Mouse (Mus musculus) hindbrain, embryonic 13.5 days (tissue): ENCODE data around the gene Efhc1. TPM values are rescaled to one million over a fixed set of nuclear protein-coding genes. Genes with fewer than 3 reads are reported as not detected.

Experiments used
- ATAC-seq: fragments of 200-750 bp; cut with Nextera tagmentation; 2 replicates; pipeline ENCODE4 v1.8.0; 2017; ENCODE audit warnings: moderate TSS enrichment; ENCODE audit not compliant: low FRiP score
- H3K27ac ChIP-seq: fragments of 300-500 bp; sonication (generic); 2 replicates; pipeline ENCODE4 v1.5.1; 2015; ENCODE audit warnings: inconsistent platforms, mild to moderate bottlenecking, moderate library complexity
- H3K27me3 ChIP-seq: fragments of 300-500 bp; sonication (generic); 2 replicates; pipeline ENCODE4 v1.6.1; 2015; ENCODE audit warnings: mild to moderate bottlenecking, inconsistent platforms
- H3K36me3 ChIP-seq: fragments of 300-500 bp; sonication (generic); 2 replicates; pipeline ENCODE4 v1.6.1; 2015; ENCODE audit warnings: mild to moderate bottlenecking, inconsistent platforms
- H3K4me1 ChIP-seq: fragments of 300-500 bp; sonication (generic); replicated peaks from 2 replicates; pipeline ENCODE4 v1.6.1; 2015; ENCODE audit warnings: inconsistent platforms
- H3K4me2 ChIP-seq: fragments of 300-500 bp; sonication (generic); 2 replicates; pipeline ENCODE4 v1.6.1; 2015; ENCODE audit warnings: inconsistent platforms, mild to moderate bottlenecking, moderate library complexity
- H3K4me3 ChIP-seq: fragments of 300-500 bp; sonication (generic); 2 replicates; pipeline ENCODE4 v1.5.1; 2015; ENCODE audit warnings: mild to moderate bottlenecking, inconsistent platforms
- H3K9ac ChIP-seq: fragments of 300-500 bp; sonication (generic); 2 replicates; pipeline ENCODE4 v1.6.1; 2015; ENCODE audit warnings: mild to moderate bottlenecking, inconsistent platforms
- H3K9me3 ChIP-seq: fragments of 300-500 bp; sonication (generic); 2 replicates; pipeline ENCODE4 v1.6.1; 2016; ENCODE audit warnings: inconsistent platforms
- WGBS: fragments of 180-500 bp; shearing (Covaris S2); methylation state at CpG from one replicate; pipeline ENCODE4 v1.1.7; 2015; 5-methylcytosine and 5-hydroxymethylcytosine counted together
- polyA plus RNA-seq: library from polyadenylated mRNA; unstranded; fragments of >200 nt; fragmentation: Nextera tagmentation; extraction: Ambion mirVana; gene quantifications from 2 replicates; pipeline ENCODE4 v1.2.1, GENCODE M21; 2015

The Efhc1 gene
- 2.6 and 3.5 TPM in 2 replicates for polyA plus RNA-seq

DNA sequence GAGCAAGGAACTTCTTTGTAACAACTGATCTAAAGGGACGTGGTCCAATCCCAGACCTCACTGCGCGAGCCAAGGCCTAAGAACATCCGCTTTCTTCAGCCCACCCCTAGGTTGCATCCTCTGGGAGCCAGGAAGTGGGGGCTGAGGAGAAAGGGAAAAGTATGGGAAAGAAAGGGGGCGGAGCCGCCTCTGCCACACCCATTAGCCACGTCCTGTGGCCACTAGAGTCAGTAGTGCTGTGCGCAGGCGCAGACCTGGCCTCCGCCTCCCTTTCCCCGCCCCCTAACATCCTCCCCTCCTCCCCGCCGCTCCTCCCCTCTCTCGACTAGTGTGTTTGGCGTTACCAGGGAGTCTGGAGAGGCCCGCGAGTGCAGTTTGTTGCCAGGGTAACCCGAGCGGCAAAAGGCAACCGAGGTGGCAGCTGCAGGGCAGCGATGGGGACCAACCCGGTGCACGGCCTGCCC, at the start of gene Efhc1:
Gene Efhc1 (plus strand): TSS at position 327 of the 464 bp plus-strand sequence.
- Histone ChIP-seq H3K9ac (peak within 1 kb of the TSS; percentile 79), H3K9me3 (no peaks in the 10 kb centered on the region), H3K4me2 (peak within 1 kb of the TSS; percentile 72), H3K4me1 (peaks cover 13% of the 10 kb centered on the region), H3K27ac (peak within 1 kb of the TSS; percentile 91), H3K27me3 (no peaks in the 10 kb centered on the region), H3K36me3 (no peaks in the 10 kb centered on the region), H3K4me3 (peak within 1 kb of the TSS; percentile 55)
- peak; percentile 99 for ATAC-seq
- WGBS, result under 1% methylated on average over 23 of the region's 23 CpGs

DNA sequence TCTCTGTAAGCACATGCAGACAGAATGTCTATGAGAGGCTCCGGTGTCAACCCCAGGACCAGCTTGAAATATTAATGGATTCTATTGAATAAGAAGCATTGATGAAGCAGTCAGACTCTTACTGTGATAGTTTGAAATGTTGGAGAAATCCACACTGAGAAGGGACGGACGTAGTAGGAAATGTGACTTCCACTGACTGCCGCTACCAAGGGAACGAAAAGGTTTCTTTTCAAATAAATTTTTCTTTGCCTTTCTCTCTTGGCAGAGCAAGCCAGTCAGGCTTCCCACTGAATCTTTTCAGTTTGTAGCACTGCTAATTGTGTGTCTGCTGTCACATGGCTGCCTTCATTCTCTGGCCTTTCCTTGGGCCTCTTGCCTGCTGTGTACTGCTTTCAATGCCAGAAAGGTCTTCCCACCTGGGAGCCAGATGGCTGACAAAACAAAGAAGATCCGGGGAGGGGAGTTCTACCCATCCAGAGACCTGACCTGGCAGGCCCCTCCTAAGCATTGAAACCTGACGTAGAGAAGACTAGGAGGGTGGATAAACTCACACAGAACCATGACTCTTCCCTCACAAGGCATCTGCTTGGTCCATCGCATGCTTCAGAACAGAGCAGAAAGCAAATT, 45.8 kb upstream of the Efhc1 start:
- Histone ChIP-seq H3K4me1 (peaks cover 28% of the 10 kb centered on the region), H3K4me3 (no peak overlapping the region), H3K36me3 (no peaks in the 10 kb centered on the region), H3K9me3 (no peaks in the 10 kb centered on the region), H3K4me2 (no peak overlapping the region), H3K9ac (no peak overlapping the region), H3K27ac (peak overlapping the region; percentile 81), H3K27me3 (no peaks in the 10 kb centered on the region)
- ATAC-seq, result peak; percentile 85
- 38% methylated on average over 8 of the region's 8 CpGs for WGBS

DNA sequence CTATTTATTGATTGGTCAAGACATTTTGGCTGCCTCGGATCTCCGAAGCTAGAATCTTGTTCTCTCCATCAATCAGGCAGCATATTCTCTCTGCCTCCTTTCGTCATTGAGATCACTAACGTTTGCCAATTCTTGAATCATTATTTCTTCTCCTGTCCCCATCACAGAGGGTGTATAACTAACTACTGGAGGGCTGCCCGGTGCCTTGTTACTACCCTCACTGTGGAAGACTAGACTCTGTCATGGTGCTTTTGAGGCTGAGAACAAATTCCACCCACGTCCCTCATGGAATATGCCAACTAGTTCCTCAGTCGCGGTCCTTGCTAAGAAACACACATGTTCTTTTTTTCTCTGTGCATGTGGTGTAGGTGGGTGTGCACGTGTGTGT, 45.3 kb upstream of the Efhc1 start:
- Histone ChIP-seq H3K36me3 (no peaks in the 10 kb centered on the region), H3K4me2 (no peak overlapping the region), H3K4me3 (no peak overlapping the region), H3K27me3 (no peaks in the 10 kb centered on the region), H3K4me1 (peaks cover 28% of the 10 kb centered on the region), H3K27ac (peak overlapping the region; percentile 78), H3K9ac (no peak overlapping the region), H3K9me3 (no peaks in the 10 kb centered on the region)
- ATAC-seq, result peak; percentile 74
- 73% methylated on average over 9 of the region's 9 CpGs for WGBS

DNA sequence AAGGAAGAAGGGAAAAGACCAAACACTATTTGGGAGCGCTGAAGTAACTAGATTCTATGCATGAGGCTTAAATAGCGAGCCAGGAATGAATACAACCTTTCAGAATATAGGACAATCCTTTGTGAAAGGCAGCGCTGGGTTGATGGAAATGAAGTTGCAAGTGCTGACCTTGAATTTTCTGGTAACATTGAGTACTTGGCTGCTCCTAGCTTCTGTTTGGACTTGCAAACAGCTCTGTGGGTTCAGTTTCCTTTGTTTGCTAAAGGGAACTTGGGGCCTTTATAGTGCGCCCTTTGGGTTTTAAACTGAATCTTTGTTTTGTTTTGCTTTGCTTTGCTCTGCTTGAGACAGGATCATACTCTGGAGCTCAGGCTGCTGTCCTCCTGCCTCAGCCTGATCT, 42.9 kb upstream of the Efhc1 start:
- no peaks in the 10 kb centered on the region for H3K9me3 ChIP-seq
- peaks cover 37% of the 10 kb centered on the region for H3K4me1 ChIP-seq
- H3K27ac ChIP-seq, result peak overlapping the region; percentile 49
- H3K4me3 ChIP-seq, result no peak overlapping the region
- H3K4me2 ChIP-seq, result no peak overlapping the region
- no peak overlapping the region for H3K9ac ChIP-seq
- ATAC-seq, result no peak
- no peaks in the 10 kb centered on the region for H3K36me3 ChIP-seq
- 24% methylated on average over 4 of the region's 4 CpGs for WGBS
- no peaks in the 10 kb centered on the region for H3K27me3 ChIP-seq

DNA sequence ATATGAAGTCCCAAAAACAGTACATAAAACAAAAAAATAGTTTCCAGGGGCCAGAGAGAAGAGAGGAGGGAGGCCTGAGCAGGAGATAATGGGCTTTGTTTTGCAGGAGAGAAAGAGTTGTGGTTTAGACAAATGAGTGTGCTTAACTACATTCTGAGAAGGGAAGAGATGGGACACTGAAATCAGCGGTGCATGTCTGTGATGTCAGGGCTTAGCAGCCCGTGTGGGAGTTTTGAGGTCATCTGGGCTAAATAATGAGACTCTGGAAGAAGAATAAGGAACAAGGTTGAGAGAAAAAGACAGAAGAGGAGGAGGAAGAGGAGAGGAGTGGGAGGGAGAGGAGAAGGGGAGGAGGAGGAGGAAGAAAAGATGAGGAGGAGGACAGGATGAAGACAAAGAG, 39.3 kb upstream of the Efhc1 start:
- peak overlapping the region; percentile 48; the same call in 1 of the 2 replicates for H3K27ac ChIP-seq
- 5% methylated on average over 2 of the region's 2 CpGs for WGBS
- H3K9ac ChIP-seq, result 0 out of 2 replicates have a peak overlapping the region, but pooled peaks have one; percentile 39

DNA sequence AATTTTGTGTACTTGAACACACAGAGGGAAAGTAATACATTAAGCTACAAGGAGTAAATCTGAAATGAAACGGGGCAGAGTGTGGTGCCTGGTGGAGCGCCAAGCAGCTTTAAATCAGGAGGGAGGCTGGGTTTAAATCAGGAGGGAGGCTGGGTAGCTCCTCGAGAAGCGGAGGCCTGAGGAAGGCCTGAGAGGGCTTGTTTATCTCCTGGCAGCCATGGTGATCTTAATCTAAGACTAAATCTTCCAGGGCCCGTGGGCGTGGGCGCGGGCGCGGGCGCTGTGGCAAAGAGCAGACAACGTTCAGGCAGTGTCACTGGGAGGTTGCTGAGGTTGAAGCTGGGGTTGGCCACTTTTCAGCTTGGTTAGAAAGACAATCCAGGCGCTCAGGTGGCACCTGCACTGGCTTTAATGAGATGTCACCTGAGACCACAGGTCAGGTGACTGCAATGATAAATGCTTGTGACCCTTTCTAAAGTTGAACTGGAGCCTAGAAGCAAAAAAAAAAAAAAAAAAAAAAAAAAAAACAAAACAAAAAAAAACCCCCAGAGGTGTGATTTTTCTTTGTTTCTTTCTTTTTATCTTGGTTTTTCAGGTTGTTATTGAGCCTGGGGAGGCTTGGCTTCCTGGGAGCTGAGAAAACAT, 38.8 kb upstream of the Efhc1 start:
- WGBS, result 59% methylated on average over 13 of the region's 13 CpGs

More for the DNA sequence above, 39.3 kb upstream of the Efhc1 start:
- Histone ChIP-seq H3K4me3 (no peak overlapping the region), H3K4me1 (peaks cover 28% of the 10 kb centered on the region), H3K27me3 (no peaks in the 10 kb centered on the region), H3K9me3 (no peaks in the 10 kb centered on the region), H3K4me2 (no peak overlapping the region), H3K36me3 (no peaks in the 10 kb centered on the region)
- no peak for ATAC-seq

DNA sequence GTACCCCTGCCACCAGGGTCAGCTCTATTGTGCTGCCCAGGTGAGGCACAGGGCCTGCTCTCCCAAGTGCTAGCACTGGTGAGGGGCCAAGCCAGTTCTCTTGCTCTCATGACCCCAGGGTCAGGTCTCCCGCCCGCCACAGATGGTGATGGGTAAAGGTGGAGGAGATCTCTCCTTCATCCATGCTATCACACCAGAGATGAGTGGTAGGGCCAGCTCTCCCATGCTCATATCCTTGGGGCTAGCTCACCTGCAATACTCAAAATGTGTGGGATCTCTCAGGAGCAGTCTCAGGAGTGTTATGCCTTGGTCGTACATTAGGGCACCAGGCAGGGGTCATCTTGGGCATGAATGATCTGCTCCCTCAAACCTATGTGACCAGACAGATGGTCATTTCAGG, 36.7 kb upstream of the Efhc1 start:
- ATAC-seq, result peak; percentile 26; the same call in 1 of the 2 replicates
- no peak overlapping the region for H3K9ac ChIP-seq

More for the DNA sequence above, 38.8 kb upstream of the Efhc1 start:
- no peaks in the 10 kb centered on the region for H3K9me3 ChIP-seq
- ATAC-seq, result no peak
- no peaks in the 10 kb centered on the region for H3K27me3 ChIP-seq
- peak overlapping the region; percentile 48; the same call in 1 of the 2 replicates for H3K27ac ChIP-seq
- H3K4me2 ChIP-seq, result no peak overlapping the region
- H3K36me3 ChIP-seq, result no peaks in the 10 kb centered on the region
- peak overlapping the region; percentile 39; the same call in 1 of the 2 replicates for H3K9ac ChIP-seq
- no peak overlapping the region for H3K4me3 ChIP-seq
- peaks cover 25% of the 10 kb centered on the region for H3K4me1 ChIP-seq

DNA sequence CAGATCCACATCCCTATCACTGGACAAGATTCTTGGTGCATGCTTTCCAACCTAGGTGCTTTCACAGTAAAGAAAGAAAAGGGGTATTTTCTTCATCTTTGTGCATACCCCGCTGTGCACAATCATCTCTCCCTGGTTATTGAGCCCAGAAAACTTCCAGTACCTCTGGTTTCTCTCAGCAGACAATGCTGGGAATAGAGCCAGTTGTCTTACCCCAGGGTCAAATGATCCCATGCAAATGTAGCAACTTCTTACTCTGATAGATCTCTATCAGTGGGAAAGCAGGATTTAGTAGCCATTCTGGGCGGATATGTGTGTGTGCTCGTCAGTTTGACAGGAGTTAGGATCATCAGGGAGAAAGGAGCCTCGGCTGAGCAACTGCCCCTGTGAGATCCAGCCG, 35.8 kb upstream of the Efhc1 start:
- 77% methylated on average over 5 of the region's 5 CpGs for WGBS
- Histone ChIP-seq H3K9me3 (no peaks in the 10 kb centered on the region), H3K4me3 (no peak overlapping the region), H3K27me3 (no peaks in the 10 kb centered on the region), H3K36me3 (no peaks in the 10 kb centered on the region), H3K9ac (no peak overlapping the region), H3K4me2 (no peak overlapping the region), H3K4me1 (peaks cover 18% of the 10 kb centered on the region), H3K27ac (no peak overlapping the region)
- no peak for ATAC-seq

More for the DNA sequence above, 36.7 kb upstream of the Efhc1 start:
- Histone ChIP-seq H3K27ac (no peak overlapping the region), H3K36me3 (no peaks in the 10 kb centered on the region), H3K4me1 (peaks cover 17% of the 10 kb centered on the region), H3K4me3 (no peak overlapping the region), H3K9me3 (no peaks in the 10 kb centered on the region), H3K27me3 (no peaks in the 10 kb centered on the region), H3K4me2 (no peak overlapping the region)
- WGBS, result 96% methylated on average over 3 of the region's 3 CpGs

DNA sequence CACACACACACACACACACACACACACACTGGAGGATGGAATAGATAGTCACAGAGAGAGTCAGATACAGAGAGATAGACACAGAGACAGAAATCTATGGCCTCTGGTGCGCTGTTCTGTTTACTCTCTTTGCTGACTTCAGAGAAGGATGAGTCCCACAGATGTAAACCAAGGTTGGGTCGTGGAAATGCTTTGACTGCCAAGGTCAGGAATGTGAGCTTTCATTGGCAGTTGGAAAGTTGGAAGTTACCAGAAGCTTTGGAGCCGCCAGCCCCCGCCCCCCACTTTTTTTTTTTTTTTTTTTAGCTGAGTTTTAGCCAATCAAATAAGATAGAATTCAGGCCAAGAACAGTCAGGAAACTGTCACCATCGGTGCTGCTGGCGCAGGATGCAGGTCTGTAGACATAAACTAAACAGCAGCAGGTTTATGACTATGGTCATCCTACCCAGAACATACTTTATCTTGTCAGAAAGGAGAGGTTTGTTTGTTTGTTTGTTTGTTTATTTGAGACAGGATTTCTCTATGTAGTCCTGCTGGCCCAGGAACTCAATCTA, 33.9 kb upstream of the Efhc1 start:
- Histone ChIP-seq H3K9me3 (no peaks in the 10 kb centered on the region), H3K27ac (no peak overlapping the region), H3K36me3 (no peaks in the 10 kb centered on the region), H3K4me3 (no peak overlapping the region), H3K9ac (no peak overlapping the region), H3K4me1 (peaks cover 18% of the 10 kb centered on the region), H3K4me2 (no peak overlapping the region), H3K27me3 (no peaks in the 10 kb centered on the region)
- 91% methylated on average over 6 of the region's 6 CpGs for WGBS
- no peak for ATAC-seq

DNA sequence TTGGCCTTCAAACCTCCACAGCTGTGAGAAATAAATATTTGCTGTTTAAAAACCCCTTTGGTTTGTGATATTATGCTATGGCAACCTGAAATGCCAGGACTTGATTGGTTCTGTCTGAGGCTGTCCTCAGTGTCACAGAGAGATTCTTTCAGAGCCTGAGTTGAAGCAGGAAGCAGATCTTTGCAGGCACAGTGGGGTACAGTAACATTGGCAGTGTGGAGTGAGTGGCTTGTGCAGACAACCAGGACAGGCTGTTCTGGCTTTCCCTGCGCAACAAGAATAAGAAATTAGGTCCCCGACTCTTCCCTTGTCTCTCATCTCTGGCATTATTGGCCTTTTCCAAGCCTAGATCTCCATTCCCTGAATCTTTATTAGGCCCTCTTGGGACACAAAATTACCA, 31.7 kb upstream of the Efhc1 start:
- H3K27me3 ChIP-seq, result no peaks in the 10 kb centered on the region
- 87% methylated on average over 2 of the region's 2 CpGs for WGBS
- no peak overlapping the region for H3K4me3 ChIP-seq
- peaks cover 23% of the 10 kb centered on the region for H3K4me1 ChIP-seq
- no peak overlapping the region for H3K27ac ChIP-seq
- H3K9me3 ChIP-seq, result no peaks in the 10 kb centered on the region
- no peak overlapping the region for H3K9ac ChIP-seq
- H3K36me3 ChIP-seq, result no peaks in the 10 kb centered on the region
- no peak overlapping the region for H3K4me2 ChIP-seq
- no peak for ATAC-seq

DNA sequence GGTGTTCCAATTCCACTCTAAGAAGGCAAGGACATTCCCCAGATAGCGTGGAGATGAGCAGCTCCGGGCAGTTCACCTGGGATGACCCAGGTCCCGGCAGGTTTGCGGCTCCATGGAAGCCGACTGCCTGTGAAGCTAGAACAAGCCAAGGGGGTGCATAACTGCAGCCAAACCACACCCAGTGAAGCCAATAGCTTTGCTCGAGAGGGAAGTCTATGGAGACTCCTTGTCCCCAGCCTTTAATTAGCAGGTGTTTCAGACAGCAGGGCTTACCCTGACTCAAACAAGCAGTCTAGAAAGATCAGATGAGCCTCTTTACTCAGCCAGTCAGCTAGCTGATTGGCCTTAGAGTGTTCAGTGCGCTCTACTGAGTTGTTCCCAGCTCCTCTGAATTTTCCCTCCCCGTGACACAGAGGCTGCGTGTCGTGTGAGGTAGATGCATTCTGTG, 30.3 kb upstream of the Efhc1 start:
- no peak overlapping the region for H3K4me2 ChIP-seq
- H3K9ac ChIP-seq, result no peak overlapping the region
- H3K4me1 ChIP-seq, result peaks cover 18% of the 10 kb centered on the region
- no peaks in the 10 kb centered on the region for H3K9me3 ChIP-seq
- no peaks in the 10 kb centered on the region for H3K36me3 ChIP-seq
- WGBS, result 88% methylated on average over 10 of the region's 10 CpGs
- ATAC-seq, result no peak
- no peak overlapping the region for H3K4me3 ChIP-seq
- H3K27ac ChIP-seq, result no peak overlapping the region
- H3K27me3 ChIP-seq, result no peaks in the 10 kb centered on the region

DNA sequence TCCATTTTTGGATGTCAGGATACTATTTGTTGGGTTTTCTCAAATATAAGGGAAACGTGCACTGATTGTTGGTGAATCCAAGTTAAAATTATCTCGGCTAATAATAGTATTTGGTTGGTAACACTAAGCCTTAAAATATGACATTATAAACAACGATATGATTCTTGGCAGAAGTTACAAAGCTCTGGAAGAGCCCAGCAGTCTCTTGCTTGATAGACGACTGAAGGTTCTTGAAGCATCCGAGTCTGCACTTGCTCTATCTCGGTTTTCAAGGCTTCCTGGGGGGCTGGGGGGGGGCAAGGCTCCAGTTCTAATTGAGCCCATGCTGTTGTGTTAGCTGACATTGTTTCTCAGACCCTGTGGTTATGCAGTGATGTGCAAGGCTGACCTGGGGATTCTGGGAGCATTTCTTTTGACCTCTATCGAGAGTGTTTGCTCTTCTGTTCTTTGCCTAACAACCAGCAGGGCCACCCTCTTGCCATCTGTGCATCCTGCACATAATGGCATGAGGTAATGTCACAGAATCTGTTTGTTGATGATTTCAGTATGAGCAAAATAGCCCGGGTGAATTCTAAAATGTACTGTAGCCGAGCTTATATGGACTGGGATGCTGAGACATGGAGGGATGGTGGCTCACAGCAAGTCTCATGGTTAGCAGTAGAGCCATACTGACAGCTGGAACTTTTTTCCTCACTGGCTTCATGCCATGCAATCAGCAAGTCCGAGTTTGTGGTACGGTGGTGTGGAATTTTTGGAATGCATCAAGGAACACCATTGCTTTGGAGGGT, 28.6 kb upstream of the Efhc1 start:
- Histone ChIP-seq H3K4me3 (no peak overlapping the region), H3K9ac (no peak overlapping the region), H3K27me3 (no peaks in the 10 kb centered on the region), H3K36me3 (no peaks in the 10 kb centered on the region), H3K4me2 (no peak overlapping the region), H3K9me3 (no peaks in the 10 kb centered on the region), H3K4me1 (peaks cover 18% of the 10 kb centered on the region), H3K27ac (peak overlapping the region; percentile 40; the same call in 1 of the 2 replicates)
- no peak for ATAC-seq
- WGBS, result 62% methylated on average over 11 of the region's 11 CpGs
